Mouse (Mus musculus) colon, adult 2 months (tissue): ENCODE data around the gene Olfr600. TPM values are rescaled to one million over a fixed set of nuclear protein-coding genes. Genes with fewer than 3 reads are reported as not detected.

ENCODE experiments used
- polyA plus RNA-seq: library from polyadenylated mRNA; depleted of rRNA; stranded (reverse); fragments of >200 nt; gene quantifications from 2 replicates; pipeline ENCODE4 v1.2.3, GENCODE M21; 2012; rRNA removed

Gene Olfr600
- not detected in 2 replicates for polyA plus RNA-seq

DNA sequence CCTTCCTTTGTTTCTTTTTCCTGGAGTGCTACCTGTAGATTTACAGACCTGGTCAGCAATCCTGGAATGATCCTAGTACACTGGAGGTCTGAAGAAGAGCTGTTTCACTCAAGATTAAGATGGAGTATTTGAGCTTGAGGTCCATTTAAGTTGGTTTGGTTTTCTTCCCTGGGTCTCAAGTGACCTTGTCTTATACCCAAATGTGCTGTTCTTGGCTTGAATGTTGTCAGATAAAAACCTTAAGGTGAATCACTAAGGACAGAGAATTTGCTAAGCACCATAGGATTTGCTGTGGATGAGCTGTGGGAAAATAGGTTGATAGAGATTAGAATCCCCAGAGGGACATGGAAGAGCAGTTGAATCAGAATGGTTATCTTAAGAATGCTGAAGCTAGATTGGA is at the start of gene Olfr600:
TSS of gene Olfr600 (minus strand) at position 101 of the 400 bp plus-strand sequence.

DNA sequence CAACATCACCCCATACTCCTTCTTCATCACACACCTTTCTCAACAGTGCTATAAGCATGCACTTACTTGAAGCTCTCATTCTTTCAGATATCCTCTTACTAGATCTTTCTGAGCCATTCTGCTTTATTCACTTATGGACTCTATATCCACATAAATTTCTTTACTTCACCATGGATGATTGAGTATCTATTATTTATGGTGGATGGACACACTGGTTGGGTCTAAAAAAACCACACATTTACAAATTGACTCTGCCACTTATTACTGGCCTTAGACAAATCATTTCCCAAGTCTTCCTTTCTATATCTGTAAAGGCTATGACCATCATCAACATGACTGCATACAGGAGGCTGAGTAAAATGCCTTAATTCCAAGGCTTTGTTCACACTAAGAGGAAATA is 36.6 kb upstream of the Olfr600 start, which contains the start of gene Olfr603:
TSS of gene Olfr603 (minus strand) at position 101 of the 400 bp plus-strand sequence.

GRCm38 (mm10) chr7:103362555-103362954 is 13.1 kb upstream of the Olfr600 start, which contains the start of gene Olfr601:
Olfr601 (minus strand) TSS chr7:103362655.

DNA sequence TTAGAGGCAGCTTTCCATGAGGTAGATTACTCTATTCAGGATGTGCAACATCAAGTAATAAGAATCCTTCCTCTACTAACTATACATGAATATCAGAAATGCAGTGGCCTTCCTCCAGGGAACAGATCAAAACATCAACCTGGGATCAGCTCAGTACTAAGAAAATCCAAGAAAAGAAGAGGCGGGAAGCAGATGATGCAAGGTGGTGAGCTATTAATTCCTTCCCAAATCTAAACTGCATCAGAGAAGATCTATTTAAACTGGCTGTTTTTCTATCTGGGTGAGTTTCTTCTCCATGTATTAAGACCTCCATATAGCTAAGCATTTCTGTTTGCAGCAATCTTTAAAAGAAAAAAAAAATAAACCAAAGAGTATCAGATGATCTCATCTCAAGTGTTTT is 13.9 kb downstream of the Olfr600 start, which contains the start of gene Olfr599:
TSS of gene Olfr599 (plus strand) at position 301 of the 400 bp plus-strand sequence.

DNA sequence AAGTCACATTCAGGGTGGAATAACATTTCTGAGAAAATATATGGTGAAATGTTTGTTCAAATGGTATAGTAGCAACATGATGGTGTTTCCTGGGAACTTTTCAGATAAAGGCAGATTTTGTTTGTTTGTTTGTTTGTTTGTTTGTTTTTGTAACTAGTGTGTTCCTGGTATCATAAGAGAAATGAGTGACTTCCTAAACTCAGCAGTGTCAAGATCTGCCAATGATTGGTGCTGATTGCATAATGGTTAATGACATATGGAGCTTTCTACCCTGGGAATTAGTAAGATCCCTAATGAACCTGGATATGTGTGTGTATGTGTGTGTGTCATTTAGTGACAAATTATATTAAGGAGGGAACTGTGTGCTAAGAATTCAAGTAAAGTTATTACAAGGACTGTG is 26.2 kb downstream of the Olfr600 start, which contains the start of gene Olfr598:
TSS of gene Olfr598 (plus strand) at position 301 of the 400 bp plus-strand sequence.

GRCm38 (mm10) chr7:103316015-103316414 is 33.5 kb downstream of the Olfr600 start, which contains the start of gene Olfr597:
Olfr597 (plus strand) TSS chr7:103316315.

DNA sequence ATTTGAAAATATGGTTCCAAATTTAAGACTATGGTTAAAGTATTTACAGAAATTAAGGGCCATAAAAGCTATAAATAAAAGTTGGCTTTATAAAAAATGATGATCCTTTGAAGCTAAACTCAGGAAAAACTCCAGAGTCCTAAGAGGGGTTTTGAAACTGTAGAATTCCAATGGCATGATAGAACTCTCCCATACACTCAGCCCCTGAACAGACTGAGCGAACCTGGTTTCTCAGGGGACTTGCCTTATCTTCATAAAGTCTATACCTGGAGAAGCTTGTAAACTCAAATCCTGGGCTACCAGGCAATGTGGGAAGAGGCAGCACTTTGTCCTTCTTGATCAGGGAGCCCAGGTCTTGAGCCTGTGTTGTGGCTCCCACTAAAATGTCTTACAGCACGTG is 44.1 kb downstream of the Olfr600 start, which contains the start of gene Olfr596:
TSS of gene Olfr596 (plus strand) at position 301 of the 400 bp plus-strand sequence.

Other genes starting within 250 kb of the Olfr600 start
- gene Olfr586, start 224.0 kb downstream of the Olfr600 start, polyA plus RNA-seq: not detected in 2 replicates
- not detected in 2 replicates for gene Olfr588-ps1, start 208.8 kb downstream of the Olfr600 start, polyA plus RNA-seq
- not detected in 2 replicates for gene Olfr589, start 193.3 kb downstream of the Olfr600 start, polyA plus RNA-seq
- not detected in 2 replicates for gene Olfr591, start 171.3 kb downstream of the Olfr600 start, polyA plus RNA-seq
- not detected in 2 replicates for gene Olfr592, start 164.9 kb downstream of the Olfr600 start, polyA plus RNA-seq
- not detected in 2 replicates for gene Olfr593, start 137.8 kb downstream of the Olfr600 start, polyA plus RNA-seq
- gene Olfr594, start 132.7 kb downstream of the Olfr600 start, polyA plus RNA-seq: not detected in 2 replicates
- not detected in 2 replicates for gene Usp17ld, start 97.2 kb downstream of the Olfr600 start, polyA plus RNA-seq
- gene Olfr596, start 44.0 kb downstream of the Olfr600 start, polyA plus RNA-seq: not detected in 2 replicates
- gene Olfr597, start 33.4 kb downstream of the Olfr600 start, polyA plus RNA-seq: not detected in 2 replicates
- gene Olfr598, start 26.1 kb downstream of the Olfr600 start, polyA plus RNA-seq: not detected in 2 replicates
- gene Olfr599, start 13.8 kb downstream of the Olfr600 start, polyA plus RNA-seq: not detected in 2 replicates
- not detected in 2 replicates for gene Olfr601, start 13.0 kb upstream of the Olfr600 start, polyA plus RNA-seq
- gene Olfr603, start 36.5 kb upstream of the Olfr600 start, polyA plus RNA-seq: not detected in 2 replicates
- gene Usp17lc, start 65.4 kb upstream of the Olfr600 start, polyA plus RNA-seq: not detected in 2 replicates
- gene Olfr605, start 95.8 kb upstream of the Olfr600 start, polyA plus RNA-seq: not detected in 2 replicates
- not detected in 2 replicates for gene Olfr606, start 99.4 kb upstream of the Olfr600 start, polyA plus RNA-seq
- gene Olfr607, start 114.5 kb upstream of the Olfr600 start, polyA plus RNA-seq: not detected in 2 replicates
- gene Olfr608, start 120.2 kb upstream of the Olfr600 start, polyA plus RNA-seq: not detected in 2 replicates
- gene Olfr609, start 148.4 kb upstream of the Olfr600 start, polyA plus RNA-seq: not detected in 2 replicates
- gene Olfr610, start 162.5 kb upstream of the Olfr600 start, polyA plus RNA-seq: not detected in 2 replicates
- not detected in 2 replicates for gene Olfr611, start 171.2 kb upstream of the Olfr600 start, polyA plus RNA-seq
- not detected in 2 replicates for gene Olfr612, start 193.0 kb upstream of the Olfr600 start, polyA plus RNA-seq
- gene Olfr613, start 198.4 kb upstream of the Olfr600 start, polyA plus RNA-seq: not detected in 2 replicates
- not detected in 2 replicates for gene Olfr615, start 206.4 kb upstream of the Olfr600 start, polyA plus RNA-seq
- not detected in 2 replicates for gene Olfr616, start 219.5 kb upstream of the Olfr600 start, polyA plus RNA-seq
- gene Olfr617, start 223.4 kb upstream of the Olfr600 start, polyA plus RNA-seq: not detected in 2 replicates
- gene Olfr618, start 240.4 kb upstream of the Olfr600 start, polyA plus RNA-seq: not detected in 2 replicates